Mouse (Mus musculus) layer of hippocampus, postnatal 14 days (tissue): ENCODE measurements at regions not wholly inside any gene's neighbourhood (a gene's known extent, or its start where the extent isn't known, plus 50 kb on each side); places are given as distances from the start of the nearest gene placed in this dataset.

Source experiments
- DNase-seq, 2 experiments: peaks; one replicate each; pipeline ENCODE4 v3.0.0; 2021 to 2022; ENCODE audit warnings: low spot score in 2 of 2, mixed read lengths in 1 of 2

- no peak for DNase-seq
These were observed 209.8 kb downstream of the Hs3st3b1 start for GRCm38 (mm10) chr11:63712053-63712864.

GRCm38 (mm10) chr11:63722261-63722660, 199.8 kb downstream of the Hs3st3b1 start:
- DNase-seq, result no peak

GRCm38 (mm10) chr11:63730880-63731279, 191.2 kb downstream of the Hs3st3b1 start:
- no peak for DNase-seq

DNA sequence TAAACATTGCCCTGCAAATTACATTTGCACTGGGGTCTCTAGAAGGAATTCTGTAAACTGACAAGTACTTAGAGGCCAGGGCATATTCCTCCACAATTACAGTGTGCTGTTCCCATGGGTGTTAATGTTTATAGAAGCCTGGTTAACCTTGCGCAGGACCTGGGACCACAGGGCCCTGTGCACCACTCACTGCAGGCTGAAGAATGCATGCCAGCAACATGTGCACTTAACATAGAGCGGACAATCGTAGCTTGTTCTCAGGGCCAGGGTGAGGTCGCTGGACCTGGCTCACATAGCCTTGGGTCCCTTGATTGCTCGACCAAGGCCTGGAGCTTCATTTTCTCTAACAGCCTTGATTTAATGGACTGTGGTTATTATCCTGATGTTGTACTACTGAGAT, 168.8 kb downstream of the Hs3st3b1 start:
- DNase-seq, result no peak

DNA sequence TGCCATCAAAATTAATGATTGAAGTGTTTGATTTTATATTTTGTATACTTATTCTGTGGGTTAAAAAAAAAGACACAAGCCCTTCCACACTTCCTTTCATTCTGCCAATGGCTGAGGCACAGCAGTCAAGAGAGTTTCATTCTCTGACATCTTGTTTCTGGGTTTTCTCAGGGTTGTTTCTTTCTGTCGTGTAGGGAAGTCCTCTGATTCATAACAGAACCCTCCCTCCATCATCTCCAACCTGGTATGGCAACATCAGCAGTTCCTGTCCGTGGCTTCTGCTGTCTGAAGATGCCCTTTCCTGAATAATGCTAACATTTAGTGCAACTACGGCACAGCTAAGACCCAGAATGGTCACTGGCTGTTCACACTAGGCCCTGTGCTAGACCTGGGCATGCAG, 167.3 kb downstream of the Hs3st3b1 start:
- no peak for DNase-seq

- DNase-seq, result no peak
These were observed 163.8 kb downstream of the Hs3st3b1 start for GRCm38 (mm10) chr11:63758313-63758712.

DNA sequence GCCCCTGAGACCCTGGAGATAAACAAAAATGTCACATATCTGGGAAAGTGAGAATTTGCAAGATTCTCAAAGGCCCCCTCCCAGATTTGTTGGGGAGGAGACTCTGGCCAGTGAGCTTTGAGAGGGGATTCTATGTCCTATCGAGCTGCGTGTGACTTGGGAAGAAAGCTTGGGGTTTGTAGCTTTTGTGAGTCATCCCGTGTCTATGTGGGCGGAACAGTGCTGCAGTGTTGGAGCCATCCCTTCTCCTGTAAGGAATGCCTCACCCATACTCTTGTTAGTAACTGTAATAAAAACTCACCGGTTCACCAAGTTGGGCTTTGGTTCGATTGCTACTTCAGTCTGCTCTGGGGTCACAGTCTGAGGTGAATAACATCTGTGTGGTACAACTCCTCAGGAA, 160.5 kb downstream of the Hs3st3b1 start:
- DNase-seq, result no peak

- no peak for DNase-seq
These were observed 154.3 kb downstream of the Hs3st3b1 start for GRCm38 (mm10) chr11:63767631-63768250.

GRCm38 (mm10) chr11:63769738-63770137, 152.4 kb downstream of the Hs3st3b1 start:
- DNase-seq, result no peak

GRCm38 (mm10) chr11:63775382-63775781, 146.7 kb downstream of the Hs3st3b1 start:
- no peak for DNase-seq

- DNase-seq, result no peak
These were observed 142.7 kb downstream of the Hs3st3b1 start for GRCm38 (mm10) chr11:63779371-63779770.

GRCm38 (mm10) chr11:63781967-63782915, 139.8 kb downstream of the Hs3st3b1 start:
- no peak for DNase-seq

DNA sequence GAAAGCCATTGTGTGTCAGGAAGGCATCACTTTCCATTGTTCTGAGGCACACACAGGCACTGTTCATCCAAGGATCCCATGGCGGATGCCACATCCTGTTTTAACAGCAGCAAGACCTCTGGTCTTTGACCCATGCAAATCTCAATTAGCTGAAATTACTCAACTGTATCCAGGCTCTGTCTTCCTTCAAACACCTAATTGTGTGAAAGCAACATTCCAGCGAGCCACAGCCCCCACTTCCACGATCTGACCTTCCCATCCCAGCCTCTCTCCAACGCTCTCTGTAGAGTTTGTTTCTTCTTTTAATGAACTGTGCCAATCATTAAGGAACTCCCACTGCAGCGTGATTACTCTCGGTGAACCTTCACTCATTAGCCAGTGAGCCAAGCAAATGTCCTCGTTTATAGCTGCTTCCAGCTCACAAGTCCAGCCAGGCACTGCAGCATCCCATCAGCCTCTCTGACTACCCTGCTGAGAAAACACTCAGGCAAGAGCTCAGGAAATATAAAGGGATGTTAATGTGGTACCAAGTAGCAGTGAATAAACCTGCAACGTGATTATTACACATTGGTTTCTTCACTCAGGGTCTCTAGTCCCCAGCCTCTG, 136.7 kb downstream of the Hs3st3b1 start:
- DNase-seq, result no peak

- no peak for DNase-seq
These were observed 136.1 kb downstream of the Hs3st3b1 start for GRCm38 (mm10) chr11:63785965-63786364.

GRCm38 (mm10) chr11:63789473-63790120, 132.5 kb downstream of the Hs3st3b1 start:
- no peak for DNase-seq

DNA sequence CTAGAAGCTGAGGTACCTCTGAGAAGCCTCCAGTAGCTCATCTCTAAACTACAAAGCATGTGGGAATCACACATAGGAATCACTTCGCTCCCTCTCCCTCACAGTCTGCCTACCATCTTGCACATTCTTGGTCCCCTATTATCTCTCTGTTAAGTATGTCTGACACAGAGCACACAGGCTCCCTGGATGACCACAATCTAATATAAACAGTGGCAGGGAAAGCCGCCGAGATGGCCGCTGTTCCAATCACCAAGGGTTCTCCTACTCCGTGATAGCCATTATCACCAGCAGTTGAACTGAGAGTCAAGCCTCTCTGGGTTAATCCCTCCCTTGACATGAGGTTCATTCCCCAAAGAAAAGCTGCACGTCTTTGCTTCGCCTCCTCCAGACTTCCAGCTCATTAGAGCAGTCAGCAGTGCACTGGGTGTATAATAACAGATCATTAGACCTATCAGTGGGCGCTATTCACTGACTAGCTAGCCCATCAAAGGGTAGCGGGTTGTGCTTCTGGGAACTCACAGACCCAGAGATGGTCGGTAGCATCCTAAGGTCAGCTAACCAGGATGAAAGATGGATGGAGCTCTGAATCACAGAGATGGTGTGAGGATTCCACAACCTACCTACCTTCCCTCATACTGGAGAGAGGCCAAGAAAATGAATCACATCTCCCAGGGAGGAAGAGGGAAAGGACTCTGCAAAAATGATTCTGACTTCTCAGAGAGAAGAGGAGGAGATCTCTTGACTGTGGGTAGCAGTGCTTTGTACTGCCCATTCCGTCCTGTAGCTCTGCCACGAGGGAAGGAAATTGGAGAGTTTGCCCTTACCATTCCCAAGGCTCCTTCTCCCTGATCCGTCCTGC, 130.9 kb downstream of the Hs3st3b1 start:
- no peak for DNase-seq

- no peak for DNase-seq
These were observed 128.2 kb downstream of the Hs3st3b1 start for GRCm38 (mm10) chr11:63793732-63794503.

DNA sequence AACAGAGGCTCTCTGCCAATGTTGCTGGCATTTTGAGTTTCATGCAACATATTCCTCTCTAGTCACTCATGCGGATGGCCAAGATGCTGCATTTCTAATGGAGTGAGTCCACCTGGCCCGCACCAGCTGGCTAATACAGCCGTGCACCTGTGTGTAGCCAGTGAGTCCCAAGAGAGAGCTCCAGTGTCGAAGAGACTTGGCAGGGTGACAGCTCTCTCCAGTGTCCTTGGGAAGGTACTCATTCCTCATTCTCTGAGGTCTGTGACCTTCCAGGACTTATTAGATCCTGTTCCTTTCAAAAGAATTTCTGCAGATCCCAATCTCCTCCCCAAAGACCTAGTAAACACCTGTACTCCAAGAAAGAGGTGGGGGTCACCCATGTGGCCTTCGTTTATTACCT, 109.9 kb downstream of the Hs3st3b1 start:
- no peak for DNase-seq

DNA sequence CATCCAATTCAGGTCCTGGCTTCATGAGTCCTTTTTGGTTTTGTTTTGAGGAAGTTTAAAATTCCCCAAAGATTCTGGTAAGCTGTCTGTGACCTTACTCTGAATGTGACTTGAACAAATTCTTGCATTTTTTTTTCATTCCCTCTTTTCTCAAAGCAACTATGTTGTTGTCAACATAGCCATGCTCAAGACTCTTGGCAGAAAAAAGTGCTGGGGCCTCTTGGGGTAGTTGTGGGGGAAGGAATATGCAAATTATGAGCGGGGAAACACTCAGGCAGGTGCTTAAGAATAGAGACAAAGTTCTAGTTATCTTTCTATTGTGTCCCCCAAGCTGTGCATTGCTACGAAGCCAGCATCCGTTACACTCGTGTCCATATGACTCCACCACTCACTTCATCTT, 99.2 kb downstream of the Hs3st3b1 start:
- no peak for DNase-seq
